ENCODE assay signal across 8 mouse cellular contexts in the genomic region with DNA sequence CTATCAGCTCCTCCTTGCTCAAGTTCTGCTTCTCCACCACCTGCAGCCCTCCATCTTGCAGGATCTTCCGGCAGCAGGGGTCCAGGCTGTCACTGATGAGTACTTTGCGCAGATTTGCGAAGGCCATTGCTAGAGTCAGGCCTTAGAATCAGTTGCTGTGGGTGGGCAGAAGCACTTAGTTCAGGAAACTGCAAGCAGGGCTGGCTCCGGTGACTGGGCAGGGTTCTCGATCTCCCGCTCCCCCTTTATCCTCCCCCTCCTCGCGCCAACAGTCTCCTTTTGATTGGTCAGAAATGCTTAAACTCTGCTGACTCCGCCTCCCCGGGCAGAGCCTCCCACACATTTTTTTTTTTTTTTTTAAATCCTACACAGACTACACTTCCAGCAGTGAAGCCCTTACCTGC. TPM values are rescaled to one million over a fixed set of nuclear protein-coding genes. Genes with fewer than 3 reads are reported as not detected.
A peak's percentile ranks its signal among the peaks of the same experiment; 100 is the strongest.
DNase-seq lines count a peak whose midpoint lies in the region; ATAC-seq and TF ChIP-seq lines count a peak whose summit lies in the region.
"Not testable (repeated sequence)": the region's sequence is repeated elsewhere in the genome, so short reads cannot be mapped to it uniquely, and the experiment has no call there.

TSS of gene Phgdh (minus strand) at position 285 of the 404 bp plus-strand sequence.

- not testable (repeated sequence) for TF ChIP-seq CTCF in left cerebral cortex, adult 2 months (IDR thresholded peaks at IDR 0.05)

- H3K4me3 ChIP-seq in left cerebral cortex, adult 2 months, result peak within 1 kb of the TSS; percentile 58

- intact Hi-C loops in left cerebral cortex, adult 2 months (cut with DNase I), result not testable (repeated sequence)

- H3K27ac ChIP-seq in left cerebral cortex, adult 2 months, result peak within 1 kb of the TSS; percentile 55; the same call in 1 of the 2 replicates

- ATAC-seq in activated CD4-positive, CD25-positive, alpha-beta regulatory T cell, adult 4 months, result peak; percentile 86

- DNase-seq in embryo, embryonic 10 days (ENCODE audit: low spot score), result peak; percentile 93
- DNase-seq in gastrocnemius, postnatal 25 days, result peak; percentile 72
- DNase-seq in hindlimb bud, embryonic 11.5 days (ENCODE audit: extremely low spot score, low read depth, low spot score), result peak; percentile 72
- peak; percentile 25 to 50 for DNase-seq in left cerebral cortex, adult 2 months (ENCODE audit: extremely low spot score in 1 of 2, low spot score in 2 of 2)
- DNase-seq in lung, postnatal 4 days, result peak; percentile 71 to 73
- peak; percentile 41 to 44 for DNase-seq in right cerebral cortex, adult 2 months (ENCODE audit: low spot score in 2 of 2)
- peak; percentile 74 for DNase-seq in urinary bladder, postnatal 14 days (ENCODE audit: low spot score)

RNA-seq across cellular contexts. Expression of gene Phgdh, which starts in this region (rescaled TPM):
- polyA plus RNA-seq in activated CD4-positive, CD25-positive, alpha-beta regulatory T cell, adult 4 months (2017; shearing (Covaris generic)), result 100 to 1,000 TPM; 107 to 156 TPM
- 1 to 10 TPM; 2.5 to 7.2 TPM for total RNA-seq in gastrocnemius, postnatal 25 days (2021)
- 10 to 100 TPM; 52.5 to 52.7 TPM for total RNA-seq in left cerebral cortex, adult 2 months (2021)

Comparison
In these comparisons a context has a peak if more than half of its experiments do, and no peak if none do; other contexts are left out.
1. Peak in every context shown above with its lines: DNase-seq, ATAC-seq, H3K4me3 ChIP-seq and H3K27ac ChIP-seq.
2. RNA of gene Phgdh (total RNA-seq): 52.5 to 52.7 TPM in left cerebral cortex, adult 2 months; 2.5 to 7.2 TPM in gastrocnemius, postnatal 25 days; every median in the first group is over 4 times any median in the second.
3. DNase-seq: peak in every context shown above with its lines; median percentile 93 in embryo, embryonic 10 days; 74 in urinary bladder, postnatal 14 days; 72 in gastrocnemius, postnatal 25 days; 72 in hindlimb bud, embryonic 11.5 days; 72 in lung, postnatal 4 days; 42 in right cerebral cortex, adult 2 months; 38 in left cerebral cortex, adult 2 months.